Mouse (Mus musculus) urinary bladder, postnatal 25 days (tissue): Measurements from ENCODE around the gene Kctd21.

Experiments used
- DNase-seq: peaks from one replicate; pipeline ENCODE4 v3.0.0; 2022; ENCODE audit warnings: low spot score

Kctd21 gene

GRCm38 (mm10) chr7:97324342-97324741 lies 7.8 kb upstream of the Kctd21 start:
- no peak for DNase-seq

DNA sequence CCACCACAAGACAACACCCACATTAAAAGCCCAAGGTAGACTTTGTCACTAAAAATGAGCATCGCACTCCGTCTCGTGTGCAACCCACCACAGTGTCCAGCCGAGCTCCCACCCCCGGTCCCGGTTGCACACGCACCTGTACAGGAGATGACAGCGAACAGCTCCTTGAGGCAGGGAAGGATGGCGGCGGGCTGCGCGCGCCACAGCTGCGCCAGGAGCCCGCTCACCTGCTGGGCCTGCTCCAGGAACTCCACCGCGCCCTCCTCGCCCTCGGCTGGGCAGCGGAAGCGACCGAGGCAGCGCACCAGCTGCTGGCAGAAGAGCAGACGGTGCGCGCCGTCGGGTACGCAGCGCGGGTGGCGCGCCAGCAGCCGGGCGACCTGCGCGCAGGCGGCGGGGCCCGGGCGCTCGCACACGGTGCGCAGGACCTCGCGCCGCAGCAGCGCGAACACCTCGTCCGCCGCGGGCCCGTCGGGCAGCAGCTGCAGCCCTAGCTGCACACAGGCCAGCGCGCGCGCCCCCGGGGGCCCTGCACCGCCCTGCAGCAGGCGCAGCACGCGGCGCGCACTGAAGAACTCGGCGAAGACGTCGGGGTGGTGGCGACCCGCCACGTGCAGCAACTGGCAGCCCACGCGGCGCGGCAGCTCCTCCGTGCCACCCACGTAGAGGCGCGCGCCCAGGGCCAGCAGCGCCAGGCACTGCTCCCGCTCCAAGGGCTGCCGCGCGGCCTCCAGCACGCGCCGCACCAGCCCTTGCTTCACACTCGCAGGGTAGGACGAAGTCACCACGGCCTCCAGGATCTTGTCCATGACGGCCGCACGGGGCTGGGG lies 6.8 kb upstream of the Kctd21 start:
- no peak for DNase-seq

- DNase-seq, result no peak
Observed at GRCm38 (mm10) chr7:97327376-97327775, 4.8 kb upstream of the Kctd21 start.

GRCm38 (mm10) chr7:97328891-97329588 lies 3.1 kb upstream of the Kctd21 start:
- no peak for DNase-seq

DNA sequence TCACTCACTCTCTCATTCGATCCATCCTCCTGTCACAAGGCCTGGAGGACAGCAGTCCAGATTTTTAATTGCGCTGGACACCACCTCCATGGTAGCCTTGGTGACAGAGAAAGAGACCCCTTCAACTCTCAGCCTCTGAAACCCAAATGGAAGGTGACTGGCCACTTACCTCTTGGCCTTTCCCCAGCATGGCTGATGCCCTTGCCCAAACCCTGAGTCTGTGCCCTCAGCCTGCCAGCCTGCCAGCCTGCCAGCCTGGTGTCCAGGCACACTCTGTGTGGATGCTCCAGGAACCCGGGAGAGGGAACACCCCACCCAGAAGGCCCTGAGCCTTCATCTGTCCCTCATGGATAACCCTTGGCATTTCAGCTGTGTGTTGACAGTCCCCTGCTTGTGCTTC lies 2.5 kb upstream of the Kctd21 start:
- DNase-seq, result no peak

- no peak for DNase-seq
Observed at GRCm38 (mm10) chr7:97330931-97331645, 1.0 kb upstream of the Kctd21 start.

DNA sequence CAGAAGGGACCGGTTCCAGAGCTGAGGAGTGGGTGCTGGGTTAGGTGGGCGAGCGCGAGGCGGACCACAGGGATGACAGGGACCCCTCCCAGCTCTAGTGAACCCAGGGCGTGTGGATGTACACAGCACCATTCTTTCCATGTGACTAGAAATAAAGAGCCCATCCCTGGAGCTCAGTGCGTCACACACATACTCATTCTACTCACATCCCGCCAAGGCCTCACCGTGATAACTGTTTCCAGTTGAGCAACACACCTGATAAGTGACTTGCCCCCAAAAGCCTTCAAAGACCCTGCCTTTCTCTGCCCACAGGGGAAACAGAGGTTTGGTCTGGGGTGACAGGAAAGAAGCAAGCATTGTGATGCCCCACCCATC lies 527 bp downstream of the Kctd21 start:
- no peak for DNase-seq

DNA sequence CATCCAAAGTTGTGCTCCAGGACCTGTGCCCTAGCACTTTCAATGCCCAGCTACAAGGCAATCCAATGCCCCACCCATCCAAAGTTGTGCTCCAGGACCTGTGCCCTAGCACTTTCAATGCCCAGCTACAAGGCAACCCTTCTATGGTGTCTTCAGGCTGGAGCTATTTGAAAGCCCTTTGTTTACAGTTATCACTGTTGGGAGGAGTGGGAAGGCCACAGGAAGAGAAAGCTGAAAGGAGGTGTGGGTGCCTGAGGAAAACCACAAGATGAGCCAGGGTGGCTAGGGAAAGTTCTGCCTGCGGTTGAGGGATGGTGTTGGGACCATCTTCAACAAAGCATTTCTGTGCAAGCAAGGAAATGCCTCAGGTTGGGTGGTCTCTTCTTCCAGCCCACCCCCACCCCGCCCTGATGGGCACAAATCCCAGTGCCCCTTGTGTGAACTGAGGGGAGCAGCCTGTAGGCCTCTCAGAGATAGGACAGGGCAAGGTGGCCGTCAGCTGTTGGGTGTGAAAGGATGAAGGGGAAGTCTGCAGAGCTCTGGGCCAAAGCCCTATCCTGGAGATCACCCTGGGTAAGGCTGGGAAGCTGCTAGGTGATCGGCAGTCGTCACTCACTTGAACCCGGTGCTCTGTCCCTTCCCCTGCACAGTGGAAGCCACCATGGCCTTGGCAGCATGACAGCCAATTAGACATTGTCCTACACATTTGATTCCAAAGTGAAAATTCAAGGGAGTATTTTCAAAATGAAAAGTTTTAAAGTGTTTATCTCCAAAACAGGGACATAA lies 1.2 kb downstream of the Kctd21 start:
- no peak for DNase-seq

DNA sequence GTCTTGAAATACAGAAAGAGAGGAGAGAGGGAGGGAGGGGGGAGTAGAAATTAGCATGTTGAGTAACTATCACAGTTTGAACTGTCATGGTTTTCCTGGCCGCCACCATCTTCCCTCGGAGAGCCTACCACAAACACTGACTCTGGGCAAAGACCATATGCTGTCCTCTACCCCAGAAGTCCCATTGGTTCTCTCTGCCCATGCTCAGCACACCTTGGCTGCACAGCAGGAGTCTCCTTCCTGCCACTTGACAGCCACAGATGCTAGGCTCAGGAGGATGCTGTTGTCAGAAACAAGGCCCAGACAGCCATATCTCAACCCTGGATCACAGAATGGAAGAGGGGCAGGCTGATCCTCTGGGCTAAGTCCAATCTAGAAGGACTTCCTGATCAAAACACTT lies 2.3 kb downstream of the Kctd21 start:
- no peak for DNase-seq

DNA sequence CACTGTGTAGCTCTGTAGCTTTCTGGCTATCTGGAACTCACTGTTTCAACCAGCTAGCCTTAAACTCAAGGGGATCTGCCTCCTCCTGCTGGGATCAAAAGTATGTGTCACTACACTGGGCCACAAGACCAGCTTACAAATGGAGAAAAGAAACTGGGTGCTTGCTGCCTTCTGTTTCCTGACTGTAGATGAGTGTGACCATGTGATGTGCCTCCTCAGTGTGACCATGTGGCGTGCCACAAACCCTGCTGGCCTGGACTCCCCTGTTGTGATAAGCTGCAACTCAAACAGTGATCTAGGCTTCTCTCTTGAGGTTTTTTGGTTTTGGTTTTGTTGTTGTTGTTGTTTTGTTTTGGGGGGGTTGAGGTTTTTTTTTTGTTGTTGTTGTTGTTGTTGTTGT lies 4.6 kb downstream of the Kctd21 start:
- DNase-seq, result no peak

- no peak for DNase-seq
Observed at GRCm38 (mm10) chr7:97338593-97338992, 6.5 kb downstream of the Kctd21 start.

- DNase-seq, result no peak
Observed at GRCm38 (mm10) chr7:97339623-97340022, 7.5 kb downstream of the Kctd21 start.

GRCm38 (mm10) chr7:97340907-97341849 lies 9.1 kb downstream of the Kctd21 start:
- DNase-seq, result no peak

- DNase-seq, result no peak
Observed at GRCm38 (mm10) chr7:97342961-97343360, 10.8 kb downstream of the Kctd21 start.

- DNase-seq, result no peak
Observed at GRCm38 (mm10) chr7:97344655-97345054, 12.5 kb downstream of the Kctd21 start.

- DNase-seq, result no peak
Observed at GRCm38 (mm10) chr7:97345229-97345871, 13.2 kb downstream of the Kctd21 start.

DNA sequence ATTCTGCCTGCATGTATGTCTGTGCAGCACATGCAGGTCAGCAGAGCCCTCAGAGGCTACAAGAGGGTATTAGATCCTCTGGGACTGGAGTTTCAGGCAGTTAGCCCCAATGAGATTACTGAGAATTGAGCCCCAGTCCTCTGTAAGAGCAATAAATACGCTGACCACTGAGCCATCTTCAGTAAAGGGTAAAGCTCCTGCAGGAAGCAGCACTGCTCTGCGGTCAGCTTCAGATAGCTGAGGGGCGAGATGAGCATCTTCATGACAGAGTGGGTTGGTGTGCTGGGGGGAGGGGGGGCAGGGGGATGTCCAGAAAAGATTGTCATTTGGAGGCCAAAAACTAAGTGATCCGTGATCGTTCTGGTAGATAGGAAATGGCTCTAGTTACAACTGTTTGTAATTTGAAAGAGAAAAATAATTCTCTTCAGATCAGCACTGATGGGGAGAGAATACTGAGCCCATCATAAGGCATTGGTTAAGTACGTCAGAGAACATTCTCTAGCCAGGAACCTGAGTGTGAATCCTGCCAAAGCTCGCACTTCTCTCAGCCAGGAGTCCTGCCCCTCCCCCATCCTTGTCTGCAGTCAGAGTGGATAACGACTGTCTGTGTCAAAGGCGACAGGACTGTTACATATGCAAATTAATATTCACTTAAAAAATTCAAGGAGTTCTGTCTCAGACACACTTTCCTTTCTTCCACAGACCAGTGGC lies 14.1 kb downstream of the Kctd21 start:
- no peak for DNase-seq

DNA sequence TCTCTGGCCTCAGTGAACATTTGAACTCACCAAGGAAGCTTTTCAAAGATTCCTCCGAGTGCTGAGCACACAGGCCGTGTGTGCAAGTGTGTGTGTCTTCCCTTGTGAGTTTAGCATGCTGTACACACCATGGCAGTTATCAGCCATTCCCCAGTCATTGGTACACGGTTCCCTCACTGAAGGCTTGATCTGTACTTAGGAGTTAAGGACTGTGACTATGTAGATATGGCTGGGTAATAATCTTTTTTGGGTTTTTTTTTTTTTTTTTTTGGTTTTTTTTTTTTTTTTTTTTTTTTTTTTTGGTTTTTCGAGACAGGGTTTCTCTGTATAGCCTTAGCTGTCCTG lies 14.7 kb downstream of the Kctd21 start:
- DNase-seq, result no peak

DNA sequence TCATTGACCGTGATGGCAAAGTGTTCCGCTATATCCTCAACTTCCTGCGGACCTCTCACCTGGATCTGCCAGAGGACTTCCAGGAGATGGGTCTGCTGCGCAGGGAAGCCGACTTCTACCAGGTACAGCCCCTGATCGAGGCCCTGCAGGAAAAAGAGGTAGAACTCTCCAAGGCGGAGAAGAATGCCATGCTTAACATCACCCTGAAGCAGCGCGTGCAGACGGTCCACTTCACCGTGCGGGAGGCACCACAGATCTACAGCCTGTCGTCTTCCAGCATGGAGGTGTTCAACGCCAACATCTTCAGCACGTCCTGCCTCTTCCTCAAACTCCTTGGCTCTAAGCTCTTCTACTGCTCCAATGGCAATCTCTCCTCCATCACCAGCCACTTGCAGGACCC lies 15.3 kb downstream of the Kctd21 start:
- no peak for DNase-seq

DNA sequence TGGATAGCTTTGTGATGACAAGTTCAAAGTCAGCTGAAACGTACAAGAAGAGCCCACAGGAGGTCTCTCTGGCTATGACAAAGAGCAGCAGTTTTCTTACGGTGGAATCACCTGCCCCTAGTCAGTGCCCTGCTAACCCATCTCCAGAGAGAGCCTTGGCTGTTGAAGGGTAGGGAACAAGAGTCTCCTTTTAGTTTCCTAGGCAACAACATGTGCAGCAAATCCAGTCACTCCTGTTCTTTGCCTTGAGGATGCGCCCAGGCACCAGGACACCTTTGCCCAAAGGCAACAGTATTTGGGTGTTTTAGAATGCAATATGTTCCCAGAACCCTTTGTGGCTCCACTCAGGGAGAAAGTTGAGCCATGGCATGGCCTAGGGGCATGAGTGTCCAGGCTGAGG lies 16.2 kb downstream of the Kctd21 start:
- DNase-seq, result no peak
